Comparison of ENCODE assay signal across 35 mouse cellular contexts in genomic region chr2:26636325-26636635, GRCm38 (mm10). TPM values are rescaled to one million over a fixed set of nuclear protein-coding genes. Genes with fewer than 3 reads are reported as not detected.
DNase-seq lines count a peak whose midpoint lies in the region; ATAC-seq and TF ChIP-seq lines count a peak whose summit lies in the region.
"Had no signal": no experiment of that assay in that cellular context is flagged by ENCODE, and none has a peak within 500 bp of the region (broad histone marks: within the 10 kb centered on the region; RNA-seq: fewer than 3 reads in every experiment).

No protein-coding gene starts in this region.

- 55% methylated on average over 2 of the region's 2 CpGs for WGBS in embryonic facial prominence, embryonic 13.5 days
- 75% methylated on average over 2 of the region's 2 CpGs for WGBS in embryonic facial prominence, embryonic 10.5 days
- 49% methylated on average over 2 of the region's 2 CpGs for WGBS in liver, embryonic 11.5 days
- WGBS in liver, postnatal 0 days (ENCODE audit: insufficient replicate concordance): 67% methylated on average over 2 of the region's 2 CpGs

- in situ Hi-C loops in ES-E14 (cut with MboI; ENCODE audit: low sequenced_read_pairs in 2 of 2, unreplicated experiment in 2 of 2): no loop called here

- H3K9ac ChIP-seq in embryonic facial prominence, embryonic 13.5 days: peak overlapping the region; percentile 4; the same call in 1 of the 2 replicates
- H3K9ac ChIP-seq in liver, embryonic 11.5 days (ENCODE audit: low read depth, low read length): 0 out of 2 replicates have a peak overlapping the region, but pooled peaks have one; percentile 22
- H3K9ac ChIP-seq in liver, postnatal 0 days (replicated peaks): no peak overlapping the region
- peak overlapping the region; percentile 6; the same call in 1 of the 2 replicates for H3K9ac ChIP-seq in ES-E14 (ENCODE audit: insufficient read depth, low read depth, low read length, poor library complexity, severe bottlenecking)
- H3K9ac ChIP-seq: forebrain, postnatal 0 days; hindbrain, embryonic 12.5 days; hindbrain, embryonic 15.5 days had no signal

- no peak for TF ChIP-seq CTCF in liver, postnatal 0 days (IDR thresholded peaks at IDR 0.05; ENCODE audit: low read depth)

- no peak for ATAC-seq in embryonic facial prominence, embryonic 13.5 days (ENCODE audit: insufficient number of reproducible peaks, insufficient read depth, low FRiP score, low TSS enrichment, low read depth)
- no peak for ATAC-seq in liver, embryonic 11.5 days (replicated peaks; ENCODE audit: low FRiP score)
- no peak for ATAC-seq in liver, postnatal 0 days
- ATAC-seq: activated CD4-positive, CD25-positive, alpha-beta regulatory T cell, adult 4 months; forebrain, postnatal 0 days; Patski had no signal

- DNase-seq in embryonic facial prominence, embryonic 10.5 days (ENCODE audit: low spot score): no peak
- DNase-seq in liver, embryonic 11.5 days (ENCODE audit: low spot score): no peak
- no peak for DNase-seq in liver, postnatal 0 days
- DNase-seq in ES-E14 (ENCODE audit: low read depth, low spot score) (no peak), ZHBTc4 (ENCODE audit: low read depth, low spot score) (peak; percentile 67)
- DNase-seq in cerebellum, postnatal 14 days: no peak
- DNase-seq in urinary bladder, postnatal 36 days (ENCODE audit: low spot score in 2 of 2): no peak
- DNase-seq: adrenal gland, adult 8-10 months; adrenal gland, postnatal 25 days; B cell, adult 2 months; cerebellum, adult 11-12 months; cerebellum, adult 8-10 months; forebrain, postnatal 0 days; gastrocnemius, adult 2 months; gastrocnemius, postnatal 14 days; kidney, adult 11 months had no signal

- H3K27me3 ChIP-seq in embryonic facial prominence, embryonic 13.5 days: no peaks in the 10 kb centered on the region
- H3K27me3 ChIP-seq in embryonic facial prominence, embryonic 10.5 days (replicated peaks; ENCODE audit: low read depth, poor library complexity, severe bottlenecking): no peaks in the 10 kb centered on the region
- H3K27me3 ChIP-seq in liver, embryonic 11.5 days (replicated peaks; ENCODE audit: control insufficient read depth, insufficient read depth, low read length): no peaks in the 10 kb centered on the region
- H3K27me3 ChIP-seq in liver, postnatal 0 days (ENCODE audit: insufficient read depth, low read length): no peaks in the 10 kb centered on the region
- H3K27me3 ChIP-seq: CH12.LX; hindbrain, embryonic 12.5 days; hindbrain, embryonic 15.5 days; Patski had no signal

- H3K4me2 ChIP-seq in embryonic facial prominence, embryonic 13.5 days: no peak overlapping the region
- no peak overlapping the region for H3K4me2 ChIP-seq in liver, embryonic 11.5 days
- no peak overlapping the region for H3K4me2 ChIP-seq in liver, postnatal 0 days (ENCODE audit: low read depth, low read length)
- H3K4me2 ChIP-seq: heart, embryonic 11.5 days; hindbrain, embryonic 12.5 days; hindbrain, embryonic 15.5 days had no signal

- H3K4me3 ChIP-seq in embryonic facial prominence, embryonic 13.5 days: no peak overlapping the region
- H3K4me3 ChIP-seq in embryonic facial prominence, embryonic 10.5 days: no peak overlapping the region
- H3K4me3 ChIP-seq in liver, embryonic 11.5 days (ENCODE audit: low read depth, low read length): no peak overlapping the region
- no peak overlapping the region for H3K4me3 ChIP-seq in liver, postnatal 0 days (ENCODE audit: low read depth, low read length)
- H3K4me3 ChIP-seq in ES-E14 (ENCODE audit: insufficient read depth in 1 of 2, low read depth in 1 of 2, low read length in 2 of 2, poor library complexity in 1 of 2, severe bottlenecking in 1 of 2): no peak overlapping the region
- H3K4me3 ChIP-seq: gastrocnemius, adult 2 months; hindbrain, embryonic 12.5 days; hindbrain, embryonic 15.5 days had no signal

- H3K9me3 ChIP-seq in embryonic facial prominence, embryonic 13.5 days: no peaks in the 10 kb centered on the region
- H3K9me3 ChIP-seq in embryonic facial prominence, embryonic 10.5 days: no peaks in the 10 kb centered on the region
- no peaks in the 10 kb centered on the region for H3K9me3 ChIP-seq in liver, embryonic 11.5 days (ENCODE audit: control insufficient read depth, low read length)
- no peaks in the 10 kb centered on the region for H3K9me3 ChIP-seq in liver, postnatal 0 days (ENCODE audit: low read length)
- H3K9me3 ChIP-seq in ES-E14 (ENCODE audit: control insufficient read depth, insufficient read depth, low read depth, low read length): no peaks in the 10 kb centered on the region
- H3K9me3 ChIP-seq: forebrain, embryonic 10.5 days; hindbrain, embryonic 12.5 days; hindbrain, embryonic 15.5 days had no signal

- H3K4me1 ChIP-seq in embryonic facial prominence, embryonic 13.5 days: peaks cover 32% of the 10 kb centered on the region
- H3K4me1 ChIP-seq in embryonic facial prominence, embryonic 10.5 days: peaks cover 53% of the 10 kb centered on the region
- peaks cover 25% of the 10 kb centered on the region for H3K4me1 ChIP-seq in liver, embryonic 11.5 days (replicated peaks; ENCODE audit: control insufficient read depth, insufficient read depth, low read length)
- H3K4me1 ChIP-seq in liver, postnatal 0 days (ENCODE audit: insufficient read depth): peaks cover 24% of the 10 kb centered on the region
- peaks cover 0 to 14% of the 10 kb centered on the region in 2 experiments; a peak in 1 of 4 replicates for H3K4me1 ChIP-seq in ES-E14 (ENCODE audit: control insufficient read depth in 2 of 2, insufficient read depth in 2 of 2, low read length in 2 of 2, poor library complexity in 1 of 2)

- no peak overlapping the region for H3K27ac ChIP-seq in embryonic facial prominence, embryonic 13.5 days
- no peak overlapping the region for H3K27ac ChIP-seq in embryonic facial prominence, embryonic 10.5 days (replicated peaks)
- H3K27ac ChIP-seq in liver, embryonic 11.5 days (ENCODE audit: low read depth, low read length): 0 out of 2 replicates have a peak overlapping the region, but pooled peaks have one; percentile 23
- H3K27ac ChIP-seq in liver, postnatal 0 days (ENCODE audit: low read depth): no peak overlapping the region
- peak overlapping the region; percentile 42; the same call in 1 of the 2 replicates for H3K27ac ChIP-seq in ES-E14 (ENCODE audit: insufficient read depth, low read depth, low read length, poor library complexity, severe bottlenecking)
- H3K27ac ChIP-seq: forebrain, embryonic 10.5 days; gastrocnemius, adult 2 months; hindbrain, embryonic 12.5 days; hindbrain, embryonic 15.5 days had no signal

- H3K36me3 ChIP-seq in embryonic facial prominence, embryonic 13.5 days: peaks cover 58% of the 10 kb centered on the region
- H3K36me3 ChIP-seq in embryonic facial prominence, embryonic 10.5 days (replicated peaks): peaks cover 77% of the 10 kb centered on the region
- peaks cover 33% of the 10 kb centered on the region for H3K36me3 ChIP-seq in liver, embryonic 11.5 days (ENCODE audit: control insufficient read depth, insufficient read depth, low read length)
- peaks cover 33% of the 10 kb centered on the region for H3K36me3 ChIP-seq in liver, postnatal 0 days (replicated peaks; ENCODE audit: insufficient read depth, low read length)
- H3K36me3 ChIP-seq in ES-E14 (ENCODE audit: control insufficient read depth, insufficient read depth, low read length, poor library complexity, severe bottlenecking): peaks cover 49% of the 10 kb centered on the region

- no peak for TF ChIP-seq EP300 in liver, postnatal 0 days (IDR thresholded peaks at IDR 0.05; ENCODE audit: low read depth)

TF ChIP-seq in ES-E14, 5 proteins besides CTCF, POLR2A, EP300 and RAD21 (continues in another document):
- TF ChIP-seq MAFK (IDR thresholded peaks at IDR 0.05; ENCODE audit: insufficient read depth, low read depth, low read length): no peak
- no peak for TF ChIP-seq ZC3H11A (IDR thresholded peaks at IDR 0.05; ENCODE audit: borderline replicate concordance, low read depth, low read length)
- TF ChIP-seq CHD2 (IDR thresholded peaks at IDR 0.05; ENCODE audit: low read depth, low read length): no peak

RNA-seq across cellular contexts. Expression of gene Fam69b, which starts 8.0 kb away (rescaled TPM):
- polyA plus RNA-seq in embryonic facial prominence, embryonic 13.5 days (2015; fragmentation: Nextera tagmentation; extraction: Ambion mirVana): 65.6 and 66.6 TPM in 2 replicates
- 39.9 and 43.8 TPM in 2 replicates for polyA plus RNA-seq in embryonic facial prominence, embryonic 10.5 days (2016; fragmentation: Nextera tagmentation; extraction: Ambion mirVana)
- 10.5 and 11.1 TPM in 2 replicates for polyA plus RNA-seq in liver, embryonic 11.5 days (2014; fragmentation: Nextera tagmentation; extraction: Ambion mirVana)
- polyA plus RNA-seq in liver, postnatal 0 days (2015; fragmentation: Nextera tagmentation; extraction: Ambion mirVana): 0.48 and 0.56 TPM in 2 replicates
- 24.6 and 46.6 TPM in 2 replicates for total RNA-seq in ES-E14 (2012; rRNA removed)

RNA-seq across cellular contexts. Expression of gene Agpat2, which starts 32.1 kb away (rescaled TPM):
- 23.4 and 25.2 TPM in 2 replicates for polyA plus RNA-seq in embryonic facial prominence, embryonic 13.5 days (2015; fragmentation: Nextera tagmentation; extraction: Ambion mirVana)
- polyA plus RNA-seq in embryonic facial prominence, embryonic 10.5 days (2016; fragmentation: Nextera tagmentation; extraction: Ambion mirVana): 12.4 and 12.9 TPM in 2 replicates
- 36.1 and 40.1 TPM in 2 replicates for polyA plus RNA-seq in liver, embryonic 11.5 days (2014; fragmentation: Nextera tagmentation; extraction: Ambion mirVana)
- polyA plus RNA-seq in liver, postnatal 0 days (2015; fragmentation: Nextera tagmentation; extraction: Ambion mirVana): 215 and 221 TPM in 2 replicates
- 60.4 and 88.2 TPM in 2 replicates for total RNA-seq in ES-E14 (2012; rRNA removed)

RNA-seq across cellular contexts. Expression of gene Lcn4, which starts 34.8 kb away (rescaled TPM):
- polyA plus RNA-seq in embryonic facial prominence, embryonic 13.5 days (2015; fragmentation: Nextera tagmentation; extraction: Ambion mirVana): not detected in 2 replicates
- not detected in 2 replicates for polyA plus RNA-seq in embryonic facial prominence, embryonic 10.5 days (2016; fragmentation: Nextera tagmentation; extraction: Ambion mirVana)
- polyA plus RNA-seq in liver, embryonic 11.5 days (2014; fragmentation: Nextera tagmentation; extraction: Ambion mirVana): not detected in 2 replicates
- polyA plus RNA-seq in liver, postnatal 0 days (2015; fragmentation: Nextera tagmentation; extraction: Ambion mirVana): 0.14 TPM in 1 of 2 replicates, not detected in the other
- not detected in 2 replicates for total RNA-seq in ES-E14 (2012; rRNA removed)
- total RNA-seq: adrenal gland, adult 8-10 months; adrenal gland, postnatal 25 days; CH12.LX; common myeloid progenitor, adult 5-6 weeks; forebrain, postnatal 0 days; gastrocnemius, adult 2 months; gastrocnemius, postnatal 14 days; gastrocnemius, postnatal 4 days; heart, adult 8-10 months; heart, postnatal 25 days; hematopoietic stem cell, adult 5-6 weeks had no signal
- polyA plus RNA-seq: brain, embryonic 14.5 days; embryonic facial prominence, embryonic 14.5 days; forebrain, embryonic 10.5 days; forebrain, postnatal 0 days; frontal cortex, adult 2 months; heart, embryonic 11.5 days; heart, embryonic 14.5 days; heart, postnatal 0 days; hindbrain, embryonic 12.5 days; hindbrain, embryonic 15.5 days; intestine, embryonic 14.5 days; Patski had no signal

RNA-seq across cellular contexts. Expression of gene Gm20532, which starts 49.8 kb away (rescaled TPM):
- polyA plus RNA-seq in embryonic facial prominence, embryonic 13.5 days (2015; fragmentation: Nextera tagmentation; extraction: Ambion mirVana): not detected in 2 replicates
- not detected in 2 replicates for polyA plus RNA-seq in embryonic facial prominence, embryonic 10.5 days (2016; fragmentation: Nextera tagmentation; extraction: Ambion mirVana)
- polyA plus RNA-seq in liver, embryonic 11.5 days (2014; fragmentation: Nextera tagmentation; extraction: Ambion mirVana): not detected in 2 replicates
- polyA plus RNA-seq in liver, postnatal 0 days (2015; fragmentation: Nextera tagmentation; extraction: Ambion mirVana): not detected in 2 replicates
- total RNA-seq in ES-E14 (2012; rRNA removed): not detected in 2 replicates
- total RNA-seq: adrenal gland, adult 8-10 months; adrenal gland, postnatal 25 days; CH12.LX; common myeloid progenitor, adult 5-6 weeks; forebrain, postnatal 0 days; gastrocnemius, adult 2 months; gastrocnemius, postnatal 14 days; gastrocnemius, postnatal 4 days; heart, adult 8-10 months; heart, postnatal 25 days; hematopoietic stem cell, adult 5-6 weeks had no signal
- polyA plus RNA-seq: activated CD4-positive, CD25-positive, alpha-beta regulatory T cell, adult 4 months; brain, embryonic 14.5 days; embryonic facial prominence, embryonic 14.5 days; forebrain, embryonic 10.5 days; forebrain, postnatal 0 days; frontal cortex, adult 2 months; heart, embryonic 11.5 days; heart, embryonic 14.5 days; heart, postnatal 0 days; hindbrain, embryonic 12.5 days; hindbrain, embryonic 15.5 days; intestine, embryonic 14.5 days; Patski had no signal

RNA-seq across cellular contexts. Expression of gene Egfl7, which starts 56.5 kb away (rescaled TPM):
- polyA plus RNA-seq in embryonic facial prominence, embryonic 13.5 days (2015; fragmentation: Nextera tagmentation; extraction: Ambion mirVana): 88.5 and 92.7 TPM in 2 replicates
- polyA plus RNA-seq in embryonic facial prominence, embryonic 10.5 days (2016; fragmentation: Nextera tagmentation; extraction: Ambion mirVana): 93.2 and 96.6 TPM in 2 replicates
- 161 and 181 TPM in 2 replicates for polyA plus RNA-seq in liver, embryonic 11.5 days (2014; fragmentation: Nextera tagmentation; extraction: Ambion mirVana)
- 49.6 and 53.0 TPM in 2 replicates for polyA plus RNA-seq in liver, postnatal 0 days (2015; fragmentation: Nextera tagmentation; extraction: Ambion mirVana)
- 104 and 156 TPM in 2 replicates for total RNA-seq in ES-E14 (2012; rRNA removed)

Comparison
In these comparisons a context has a peak if more than half of its experiments do, and no peak if none do; other contexts are left out.
1. H3K27ac ChIP-seq: peak in liver, embryonic 11.5 days (single experiment) and ES-E14 (single experiment); none in embryonic facial prominence, embryonic 13.5 days (single experiment), embryonic facial prominence, embryonic 10.5 days (single experiment) and liver, postnatal 0 days (single experiment).